In genomic region chr6:127374464-127375143, GRCm38 (mm10) we compare ENCODE assay signal across 9 mouse cellular contexts.
A peak's percentile ranks its signal among the peaks of the same experiment; 100 is the strongest.
DNase-seq lines count a peak whose midpoint lies in the region; ATAC-seq and TF ChIP-seq lines count a peak whose summit lies in the region.
"Had no signal": no experiment of that assay in that cellular context is flagged by ENCODE, and none has a peak within 500 bp of the region (broad histone marks: within the 10 kb centered on the region; RNA-seq: fewer than 3 reads in every experiment).

No protein-coding gene starts in this region.

- H3K27ac ChIP-seq in forebrain, embryonic 12.5 days: 0 out of 2 replicates have a peak overlapping the region, but pooled peaks have one; percentile 1
- no peak overlapping the region for H3K27ac ChIP-seq in forebrain, postnatal 0 days (ENCODE audit: low read depth, low read length)
- 0 out of 2 replicates have a peak overlapping the region, but pooled peaks have one; percentile 24 for H3K27ac ChIP-seq in heart, embryonic 16.5 days (ENCODE audit: low read length)
- H3K27ac ChIP-seq: liver, embryonic 14.5 days had no signal

- H3K9ac ChIP-seq in forebrain, embryonic 12.5 days: no peak overlapping the region
- H3K9ac ChIP-seq in forebrain, postnatal 0 days: no peak overlapping the region
- no peak overlapping the region for H3K9ac ChIP-seq in heart, embryonic 16.5 days (ENCODE audit: low read length)
- H3K9ac ChIP-seq: liver, embryonic 14.5 days had no signal

- TF ChIP-seq CTCF in forebrain, postnatal 0 days (IDR thresholded peaks at IDR 0.05; ENCODE audit: low read depth): no peak

- no peak overlapping the region for H3K4me3 ChIP-seq in forebrain, embryonic 12.5 days (replicated peaks)
- H3K4me3 ChIP-seq in forebrain, postnatal 0 days (ENCODE audit: low read depth, low read length): no peak overlapping the region
- no peak overlapping the region for H3K4me3 ChIP-seq in heart, embryonic 16.5 days (ENCODE audit: low read length)

- no peaks in the 10 kb centered on the region for H3K9me3 ChIP-seq in forebrain, embryonic 12.5 days
- no peaks in the 10 kb centered on the region for H3K9me3 ChIP-seq in forebrain, postnatal 0 days (ENCODE audit: low read length)
- no peaks in the 10 kb centered on the region for H3K9me3 ChIP-seq in heart, embryonic 16.5 days (replicated peaks; ENCODE audit: control insufficient read depth, low read length)

- no peaks in the 10 kb centered on the region for H3K27me3 ChIP-seq in forebrain, embryonic 12.5 days
- H3K27me3 ChIP-seq in forebrain, postnatal 0 days (ENCODE audit: insufficient read depth, low read length): no peaks in the 10 kb centered on the region
- H3K27me3 ChIP-seq in heart, embryonic 16.5 days (ENCODE audit: control insufficient read depth, insufficient read depth, low read length): no peaks in the 10 kb centered on the region

- ATAC-seq in forebrain, embryonic 12.5 days (ENCODE audit: low FRiP score): no peak
- no peak for ATAC-seq in forebrain, postnatal 0 days
- peak; percentile 57 for ATAC-seq in common myeloid progenitor, adult 5-6 weeks (replicated peaks; ENCODE audit: low read depth, poor library complexity, severe bottlenecking)
- ATAC-seq in heart, embryonic 16.5 days (replicated peaks; ENCODE audit: extremely low read depth, insufficient read depth, low FRiP score): peak; percentile 39; the same call in 1 of the 2 replicates
- ATAC-seq in CD4-positive, CD25-positive, alpha-beta regulatory T cell, adult 4 months: no peak

- H3K36me3 ChIP-seq in forebrain, embryonic 12.5 days (replicated peaks): no peaks in the 10 kb centered on the region
- no peaks in the 10 kb centered on the region for H3K36me3 ChIP-seq in forebrain, postnatal 0 days (ENCODE audit: insufficient read depth)
- no peaks in the 10 kb centered on the region for H3K36me3 ChIP-seq in heart, embryonic 16.5 days (ENCODE audit: control insufficient read depth, insufficient read depth)

- no peak for DNase-seq in forebrain, postnatal 0 days
- peak; percentile 56 for DNase-seq in 3T3-L1 (ENCODE audit: low read depth, low spot score)
- DNase-seq in right cerebral cortex, postnatal 10 days (ENCODE audit: low spot score in 2 of 2): no peak
- DNase-seq in cerebellum, adult 11 months: no peak

- no peak overlapping the region for H3K4me2 ChIP-seq in forebrain, embryonic 12.5 days
- no peak overlapping the region for H3K4me2 ChIP-seq in forebrain, postnatal 0 days (ENCODE audit: low read depth)
- 0 out of 2 replicates have a peak overlapping the region, but pooled peaks have one; percentile 3 for H3K4me2 ChIP-seq in heart, embryonic 16.5 days (ENCODE audit: low read depth, low read length)

- H3K4me1 ChIP-seq in forebrain, embryonic 12.5 days: peaks cover 26% of the 10 kb centered on the region
- H3K4me1 ChIP-seq in forebrain, postnatal 0 days (ENCODE audit: insufficient read depth): peaks cover 4% of the 10 kb centered on the region; the same call in 1 of the 2 replicates
- peaks cover 21% of the 10 kb centered on the region for H3K4me1 ChIP-seq in heart, embryonic 16.5 days (ENCODE audit: control insufficient read depth, insufficient read depth, low read length)

- WGBS in forebrain, embryonic 12.5 days: 77% methylated on average over 12 of the region's 12 CpGs
- WGBS in forebrain, postnatal 0 days: 62% methylated on average over 12 of the region's 12 CpGs
- 15% methylated on average over 12 of the region's 12 CpGs for WGBS in heart, embryonic 16.5 days

Comparison
In these comparisons a context has a peak if more than half of its experiments do, and no peak if none do; other contexts are left out.
1. ATAC-seq: peak in common myeloid progenitor, adult 5-6 weeks (single experiment) and heart, embryonic 16.5 days (single experiment); none in forebrain, embryonic 12.5 days (single experiment), forebrain, postnatal 0 days (single experiment) and CD4-positive, CD25-positive, alpha-beta regulatory T cell, adult 4 months (single experiment).